ENCODE assay signal across 29 mouse cellular contexts in the genomic region with DNA sequence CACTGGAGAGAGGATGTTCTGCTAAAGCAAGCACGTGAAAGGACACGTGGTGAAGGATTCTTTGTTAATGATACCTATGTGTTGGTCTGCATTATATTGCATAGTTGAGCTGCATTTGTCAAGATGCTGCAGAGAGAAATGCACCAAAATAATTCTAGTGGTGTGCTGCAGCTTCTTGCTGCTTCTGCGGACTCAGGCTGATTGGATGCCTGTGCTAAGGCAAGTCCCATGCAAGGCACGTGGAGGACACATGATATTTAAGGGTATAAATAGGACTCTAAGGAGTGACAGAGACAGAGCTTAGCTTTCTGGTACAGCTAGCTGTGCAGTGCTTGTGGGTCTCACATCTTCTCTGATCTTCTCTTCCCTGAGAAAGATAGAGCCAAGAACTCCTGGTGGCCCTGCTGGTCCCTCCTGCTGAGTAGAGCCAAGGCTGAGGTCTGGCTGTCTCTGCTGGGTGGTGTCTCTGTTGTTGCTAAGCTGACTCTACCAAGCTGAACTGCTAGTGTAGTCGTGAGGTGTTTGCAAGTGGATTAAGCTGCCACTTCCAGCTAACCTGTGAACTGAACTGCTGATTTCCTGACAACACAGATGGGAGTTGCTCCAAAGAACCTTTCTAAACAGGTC. TPM values are rescaled to one million over a fixed set of nuclear protein-coding genes. Genes with fewer than 3 reads are reported as not detected.
DNase-seq lines count a peak whose midpoint lies in the region; ATAC-seq and TF ChIP-seq lines count a peak whose summit lies in the region.
"Had no signal": no experiment of that assay in that cellular context is flagged by ENCODE, and none has a peak within 500 bp of the region (broad histone marks: within the 10 kb centered on the region; RNA-seq: fewer than 3 reads in every experiment).

No protein-coding gene starts in this region.

- peak overlapping the region; percentile 75; the same call in 1 of the 2 replicates for H3K27ac ChIP-seq in heart, embryonic 10.5 days
- H3K27ac ChIP-seq in intestine, embryonic 14.5 days (ENCODE audit: low read depth), result no peak overlapping the region
- H3K27ac ChIP-seq in intestine, postnatal 0 days (ENCODE audit: low read depth, low read length), result no peak overlapping the region
- no peak overlapping the region; the same call in 1 of the 2 replicates for H3K27ac ChIP-seq in midbrain, embryonic 10.5 days (replicated peaks)
- no peak overlapping the region for H3K27ac ChIP-seq in midbrain, embryonic 11.5 days (ENCODE audit: low read depth, low read length)
- no peak overlapping the region for H3K27ac ChIP-seq in kidney, embryonic 15.5 days
- H3K27ac ChIP-seq: embryonic facial prominence, embryonic 13.5 days; hindbrain, embryonic 14.5 days; midbrain, embryonic 15.5 days; neural tube, embryonic 13.5 days had no signal

- no peak overlapping the region for H3K9ac ChIP-seq in intestine, embryonic 14.5 days (ENCODE audit: low read length)
- H3K9ac ChIP-seq in intestine, postnatal 0 days (ENCODE audit: low read depth, low read length), result no peak overlapping the region
- H3K9ac ChIP-seq in midbrain, embryonic 11.5 days (ENCODE audit: low read length), result no peak overlapping the region
- no peak overlapping the region for H3K9ac ChIP-seq in kidney, embryonic 15.5 days
- H3K9ac ChIP-seq: embryonic facial prominence, embryonic 13.5 days; hindbrain, embryonic 14.5 days; midbrain, embryonic 15.5 days; neural tube, embryonic 13.5 days had no signal

- H3K36me3 ChIP-seq in heart, embryonic 10.5 days, result peaks cover 10% of the 10 kb centered on the region
- H3K36me3 ChIP-seq in intestine, embryonic 14.5 days (ENCODE audit: control insufficient read depth, insufficient read depth, low read length), result no peaks in the 10 kb centered on the region
- no peaks in the 10 kb centered on the region for H3K36me3 ChIP-seq in intestine, postnatal 0 days (ENCODE audit: control insufficient read depth, insufficient read depth)
- peaks cover 39% of the 10 kb centered on the region for H3K36me3 ChIP-seq in midbrain, embryonic 10.5 days
- 0 out of 2 replicates have a peak, but pooled peaks cover 2% of the 10 kb centered on the region for H3K36me3 ChIP-seq in midbrain, embryonic 11.5 days (ENCODE audit: control insufficient read depth, insufficient read depth, low read length)
- peaks cover 7% of the 10 kb centered on the region; the same call in 1 of the 2 replicates for H3K36me3 ChIP-seq in kidney, embryonic 15.5 days
- H3K36me3 ChIP-seq: embryonic facial prominence, embryonic 13.5 days; midbrain, embryonic 15.5 days; neural tube, embryonic 13.5 days had no signal

- H3K27me3 ChIP-seq in heart, embryonic 10.5 days (ENCODE audit: insufficient read depth, poor library complexity, severe bottlenecking), result no peaks in the 10 kb centered on the region
- no peaks in the 10 kb centered on the region for H3K27me3 ChIP-seq in intestine, embryonic 14.5 days (replicated peaks; ENCODE audit: control insufficient read depth, insufficient read depth, low read length)
- peaks cover 62% of the 10 kb centered on the region for H3K27me3 ChIP-seq in intestine, postnatal 0 days (replicated peaks; ENCODE audit: control insufficient read depth, insufficient read depth, low read length)
- H3K27me3 ChIP-seq in midbrain, embryonic 10.5 days (ENCODE audit: low read depth, poor library complexity, severe bottlenecking), result no peaks in the 10 kb centered on the region
- no peaks in the 10 kb centered on the region for H3K27me3 ChIP-seq in midbrain, embryonic 11.5 days (ENCODE audit: control insufficient read depth, insufficient read depth, low read length)
- H3K27me3 ChIP-seq in kidney, embryonic 15.5 days, result no peaks in the 10 kb centered on the region
- H3K27me3 ChIP-seq: CH12.LX; embryonic facial prominence, embryonic 13.5 days; midbrain, embryonic 15.5 days; neural tube, embryonic 13.5 days; Patski had no signal

- TF ChIP-seq CTCF in intestine, postnatal 0 days (IDR thresholded peaks at IDR 0.05; ENCODE audit: low read depth), result no peak

- WGBS in heart, embryonic 10.5 days, result 62% methylated on average over 5 of the region's 5 CpGs
- 72% methylated on average over 5 of the region's 5 CpGs for WGBS in intestine, embryonic 14.5 days
- WGBS in intestine, postnatal 0 days, result 73% methylated on average over 5 of the region's 5 CpGs
- 78% methylated on average over 5 of the region's 5 CpGs for WGBS in midbrain, embryonic 10.5 days
- WGBS in midbrain, embryonic 11.5 days, result 75% methylated on average over 5 of the region's 5 CpGs
- WGBS in kidney, embryonic 15.5 days, result 76% methylated on average over 5 of the region's 5 CpGs

- H3K4me1 ChIP-seq in heart, embryonic 10.5 days, result peaks cover 59% of the 10 kb centered on the region
- H3K4me1 ChIP-seq in intestine, embryonic 14.5 days (replicated peaks; ENCODE audit: control insufficient read depth, insufficient read depth, low read length), result no peaks in the 10 kb centered on the region
- H3K4me1 ChIP-seq in intestine, postnatal 0 days (replicated peaks; ENCODE audit: control insufficient read depth, insufficient read depth, low read length), result no peaks in the 10 kb centered on the region
- H3K4me1 ChIP-seq in midbrain, embryonic 10.5 days, result peaks cover 49% of the 10 kb centered on the region
- H3K4me1 ChIP-seq in midbrain, embryonic 11.5 days (ENCODE audit: control insufficient read depth, insufficient read depth, low read length), result peaks cover 8% of the 10 kb centered on the region; the same call in 1 of the 2 replicates
- H3K4me1 ChIP-seq in kidney, embryonic 15.5 days, result peaks cover 17% of the 10 kb centered on the region
- H3K4me1 ChIP-seq: embryonic facial prominence, embryonic 13.5 days; midbrain, embryonic 15.5 days had no signal

- intact Hi-C loops in heart, postnatal 25 days (cut with DNase I), result loop anchor here (5.0 kb wide), 1 partner anchor 35 kb away; no protein-coding TSS in a partner anchor

- ATAC-seq in intestine, embryonic 14.5 days (replicated peaks; ENCODE audit: low FRiP score, low TSS enrichment, low read depth), result no peak
- no peak for ATAC-seq in intestine, postnatal 0 days
- ATAC-seq in midbrain, embryonic 11.5 days (ENCODE audit: low FRiP score), result no peak
- no peak for ATAC-seq in kidney, embryonic 15.5 days (replicated peaks; ENCODE audit: low FRiP score)
- ATAC-seq: forebrain, embryonic 14.5 days; inflammation-experienced regulatory T-cells, adult 6 months; midbrain, embryonic 15.5 days; Patski had no signal

- no peaks in the 10 kb centered on the region for H3K9me3 ChIP-seq in heart, embryonic 10.5 days
- H3K9me3 ChIP-seq in intestine, embryonic 14.5 days (ENCODE audit: control insufficient read depth, low read length), result no peaks in the 10 kb centered on the region
- H3K9me3 ChIP-seq in intestine, postnatal 0 days (ENCODE audit: control insufficient read depth), result no peaks in the 10 kb centered on the region
- H3K9me3 ChIP-seq in midbrain, embryonic 10.5 days (replicated peaks), result no peaks in the 10 kb centered on the region; the same call in 1 of the 2 replicates
- H3K9me3 ChIP-seq in midbrain, embryonic 11.5 days (ENCODE audit: control insufficient read depth, low read length), result no peaks in the 10 kb centered on the region; the same call in 1 of the 2 replicates
- H3K9me3 ChIP-seq in kidney, embryonic 15.5 days (replicated peaks), result no peaks in the 10 kb centered on the region
- H3K9me3 ChIP-seq: embryonic facial prominence, embryonic 13.5 days; G1E; midbrain, embryonic 15.5 days; neural tube, embryonic 13.5 days had no signal

- no peak overlapping the region for H3K4me2 ChIP-seq in intestine, embryonic 14.5 days (ENCODE audit: low read length)
- no peak overlapping the region for H3K4me2 ChIP-seq in intestine, postnatal 0 days (replicated peaks; ENCODE audit: low read depth)
- no peak overlapping the region for H3K4me2 ChIP-seq in midbrain, embryonic 11.5 days
- no peak overlapping the region for H3K4me2 ChIP-seq in kidney, embryonic 15.5 days
- H3K4me2 ChIP-seq: embryonic facial prominence, embryonic 13.5 days; hindbrain, embryonic 14.5 days; midbrain, embryonic 15.5 days; neural tube, embryonic 13.5 days had no signal

- H3K4me3 ChIP-seq in heart, embryonic 10.5 days, result no peak overlapping the region
- H3K4me3 ChIP-seq in intestine, embryonic 14.5 days (ENCODE audit: low read depth, low read length), result no peak overlapping the region
- H3K4me3 ChIP-seq in intestine, postnatal 0 days (ENCODE audit: low read depth, low read length), result no peak overlapping the region
- no peak overlapping the region for H3K4me3 ChIP-seq in midbrain, embryonic 10.5 days
- no peak overlapping the region for H3K4me3 ChIP-seq in midbrain, embryonic 11.5 days (ENCODE audit: low read depth, low read length)
- no peak overlapping the region for H3K4me3 ChIP-seq in kidney, embryonic 15.5 days (replicated peaks)
- H3K4me3 ChIP-seq: embryonic facial prominence, embryonic 13.5 days; erythroblast, embryonic 14.5 days; midbrain, embryonic 15.5 days; neural tube, embryonic 13.5 days had no signal

- DNase-seq in heart, embryonic 10.5 days (ENCODE audit: low spot score), result peak; percentile 72
- DNase-seq in heart, postnatal 25 days (ENCODE audit: low spot score), result no peak
- DNase-seq in intestine, embryonic 14.5 days (ENCODE audit: low spot score), result peak; percentile 36
- peak; percentile 7 for DNase-seq in midbrain, embryonic 10.5 days (ENCODE audit: low spot score)
- DNase-seq in midbrain, embryonic 11.5 days (ENCODE audit: low spot score, missing footprints), result no peak
- peak; percentile 30 for DNase-seq in skeletal muscle tissue, adult 2 months (ENCODE audit: low read depth, low spot score)
- DNase-seq: adrenal gland, postnatal 36 days; B cell, adult 2 months; cerebellum, adult 11 months; cerebellum, postnatal 14 days; gastrocnemius, postnatal 10 days; kidney, adult 8-10 months; kidney, postnatal 14 days; liver; lung, postnatal 10 days; retina, postnatal 1 day; thymus, postnatal 14 days had no signal

RNA-seq across cellular contexts. Expression of a gene that starts 8.0 kb away (rescaled TPM):
- polyA plus RNA-seq in heart, embryonic 10.5 days (2016; fragmentation: Nextera tagmentation; extraction: Ambion mirVana), result 39.3 and 44.5 TPM in 2 replicates
- 100 to 1,000 TPM; 444 to 447 TPM for total RNA-seq in heart, postnatal 25 days (2021)
- polyA plus RNA-seq in intestine, embryonic 14.5 days (2014; fragmentation: Nextera tagmentation; extraction: Ambion mirVana), result 23.1 and 26.8 TPM in 2 replicates
- 7.4 and 8.6 TPM in 2 replicates for polyA plus RNA-seq in intestine, postnatal 0 days (2015; fragmentation: Nextera tagmentation; extraction: Ambion mirVana)
- 47.7 and 49.5 TPM in 2 replicates for polyA plus RNA-seq in midbrain, embryonic 10.5 days (2016; fragmentation: Nextera tagmentation; extraction: Ambion mirVana)
- 63.2 and 73.7 TPM in 2 replicates for polyA plus RNA-seq in midbrain, embryonic 11.5 days (2014; fragmentation: Nextera tagmentation; extraction: Ambion mirVana)
- 23.2 and 25.6 TPM in 2 replicates for polyA plus RNA-seq in kidney, embryonic 15.5 days (2015; fragmentation: Nextera tagmentation; extraction: Ambion mirVana)

Comparison
In these comparisons a context has a peak if more than half of its experiments do, and no peak if none do; other contexts are left out.
1. DNase-seq: peak in heart, embryonic 10.5 days (single experiment), intestine, embryonic 14.5 days (single experiment), midbrain, embryonic 10.5 days (single experiment) and skeletal muscle tissue, adult 2 months (single experiment); none in heart, postnatal 25 days (single experiment) and midbrain, embryonic 11.5 days (single experiment).